Mouse (Mus musculus): Measurements from ENCODE around the gene Mtg2. TPM values are rescaled to one million over a fixed set of nuclear protein-coding genes. Genes with fewer than 3 reads are reported as not detected.
A peak's percentile ranks its signal among the peaks of the same experiment; 100 is the strongest.

Mtg2 gene
- polyA plus RNA-seq, 1 experiment from 2014 or later, result 26.4 TPM

DNA sequence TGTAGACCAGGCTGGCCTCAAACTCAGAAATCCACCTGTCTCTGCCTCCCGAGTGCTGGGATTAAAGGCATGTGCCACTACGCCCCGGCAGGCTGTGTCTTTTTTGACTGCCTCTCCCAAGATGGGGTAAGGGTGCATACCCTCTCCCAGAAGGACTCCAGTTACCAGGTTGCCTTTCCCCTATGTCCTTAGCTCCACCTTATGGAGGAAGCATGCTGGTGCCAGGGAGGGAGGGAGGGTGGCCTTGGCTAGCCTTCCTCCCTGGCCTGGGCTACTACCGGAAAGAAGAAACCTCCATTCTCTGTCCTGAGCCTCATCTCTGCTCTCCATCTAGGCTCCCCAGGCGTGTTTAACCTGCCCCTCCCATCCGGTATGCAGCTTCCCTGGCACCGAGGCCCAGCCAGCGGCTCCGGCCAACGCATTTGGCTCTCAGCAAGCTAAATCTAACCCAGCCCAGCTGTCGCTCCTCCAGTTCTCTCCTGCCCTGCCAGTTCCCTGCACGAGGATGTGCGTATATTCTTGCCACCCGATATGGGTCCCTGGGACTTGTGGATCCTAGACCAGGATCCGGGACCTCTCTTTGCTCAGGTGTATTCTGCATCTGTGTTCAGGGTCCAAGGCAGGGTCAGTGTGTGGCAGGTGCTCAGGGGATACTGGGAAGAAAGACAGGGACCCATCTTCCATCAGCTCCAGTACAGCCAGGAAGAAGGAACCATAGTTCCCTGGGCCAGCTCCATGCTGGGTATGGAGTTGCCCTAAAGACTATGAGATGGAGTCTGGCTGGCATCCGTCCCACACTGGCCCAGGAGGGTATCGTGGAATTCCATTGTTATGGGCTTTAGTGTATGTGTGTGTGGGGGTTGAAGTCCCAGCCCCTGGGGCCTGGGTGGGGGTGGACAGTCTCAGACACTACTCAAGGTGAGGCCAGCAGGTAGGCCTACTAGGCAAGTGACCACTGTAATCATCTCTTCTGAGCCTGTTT, 43.8 kb downstream of the Mtg2 start:
- 0 out of 2 replicates have a peak overlapping the region, but pooled peaks have one; percentile 32 for H3K27ac ChIP-seq
- H3K4me2 ChIP-seq, result no peak overlapping the region
- no peak for ATAC-seq (ENCODE audit: borderline replicate concordance, extremely low read depth, low FRiP score, low TSS enrichment)
- H3K36me3 ChIP-seq, result no peaks in the 10 kb centered on the region
- H3K4me1 ChIP-seq, result peaks cover 46% of the 10 kb centered on the region
- no peak overlapping the region for H3K9ac ChIP-seq
- 48% methylated on average over 17 of the region's 17 CpGs for WGBS
- no peak overlapping the region for H3K4me3 ChIP-seq
- H3K27me3 ChIP-seq, result no peaks in the 10 kb centered on the region; the same call in 1 of the 2 replicates
- no peaks in the 10 kb centered on the region for H3K9me3 ChIP-seq

DNA sequence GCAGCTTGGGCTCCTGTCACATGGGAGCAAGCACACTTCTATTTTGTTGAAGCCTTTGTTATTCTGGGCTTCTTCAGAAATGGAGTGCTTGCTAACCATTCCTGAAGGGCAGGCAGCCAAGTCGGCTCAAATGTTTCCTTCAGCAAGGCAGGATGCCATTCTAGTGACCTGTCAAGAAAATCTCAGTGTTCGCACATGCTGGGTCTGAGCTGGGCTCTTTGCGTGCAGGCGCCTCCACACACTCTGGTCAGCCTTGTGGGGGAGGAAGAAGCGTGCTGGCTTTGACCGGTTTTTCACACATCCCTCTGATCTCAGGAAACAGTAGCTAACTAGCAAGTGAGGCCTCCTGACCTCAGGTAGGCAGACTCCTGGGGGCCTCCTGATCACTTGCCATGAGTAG, 44.9 kb downstream of the Mtg2 start:
- H3K9me3 ChIP-seq, result no peaks in the 10 kb centered on the region
- no peaks in the 10 kb centered on the region for H3K36me3 ChIP-seq
- no peak overlapping the region for H3K4me3 ChIP-seq
- no peak overlapping the region for H3K4me2 ChIP-seq
- no peak overlapping the region for H3K9ac ChIP-seq
- no peak for ATAC-seq (ENCODE audit: borderline replicate concordance, extremely low read depth, low FRiP score, low TSS enrichment)
- H3K27ac ChIP-seq, result peak overlapping the region; percentile 38; the same call in 1 of the 2 replicates
- 9% methylated on average over 6 of the region's 6 CpGs for WGBS
- peaks cover 53% of the 10 kb centered on the region for H3K4me1 ChIP-seq
- H3K27me3 ChIP-seq, result no peaks in the 10 kb centered on the region; the same call in 1 of the 2 replicates

DNA sequence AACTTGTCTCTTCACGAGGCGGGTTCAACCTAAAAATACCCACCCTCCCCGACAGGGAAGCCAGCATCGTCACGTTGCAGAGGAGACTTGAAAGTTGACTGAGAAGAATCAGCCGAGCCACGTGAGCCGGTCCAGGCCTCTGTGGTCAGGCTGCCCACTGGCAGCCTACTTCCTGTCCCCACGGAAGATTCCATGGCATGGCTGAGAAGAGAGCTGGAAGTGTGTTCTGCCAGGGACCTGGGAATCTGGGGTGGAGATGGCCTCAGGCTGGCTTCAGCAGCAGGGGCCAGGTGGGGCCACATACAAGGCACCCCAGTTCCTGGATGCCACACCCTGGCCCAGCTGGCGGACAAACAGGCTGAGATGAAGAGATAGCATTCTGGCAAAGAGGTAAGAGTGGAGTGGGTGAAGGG, 45.7 kb downstream of the Mtg2 start:
- no peak overlapping the region for H3K27ac ChIP-seq
- no peak overlapping the region for H3K9ac ChIP-seq
- H3K4me1 ChIP-seq, result peaks cover 54% of the 10 kb centered on the region
- H3K4me2 ChIP-seq, result no peak overlapping the region
- H3K27me3 ChIP-seq, result no peaks in the 10 kb centered on the region; the same call in 1 of the 2 replicates
- no peaks in the 10 kb centered on the region for H3K9me3 ChIP-seq
- ATAC-seq (ENCODE audit: borderline replicate concordance, extremely low read depth, low FRiP score, low TSS enrichment), result no peak
- H3K36me3 ChIP-seq, result no peaks in the 10 kb centered on the region
- WGBS, result 60% methylated on average over 10 of the region's 10 CpGs
- H3K4me3 ChIP-seq, result no peak overlapping the region

DNA sequence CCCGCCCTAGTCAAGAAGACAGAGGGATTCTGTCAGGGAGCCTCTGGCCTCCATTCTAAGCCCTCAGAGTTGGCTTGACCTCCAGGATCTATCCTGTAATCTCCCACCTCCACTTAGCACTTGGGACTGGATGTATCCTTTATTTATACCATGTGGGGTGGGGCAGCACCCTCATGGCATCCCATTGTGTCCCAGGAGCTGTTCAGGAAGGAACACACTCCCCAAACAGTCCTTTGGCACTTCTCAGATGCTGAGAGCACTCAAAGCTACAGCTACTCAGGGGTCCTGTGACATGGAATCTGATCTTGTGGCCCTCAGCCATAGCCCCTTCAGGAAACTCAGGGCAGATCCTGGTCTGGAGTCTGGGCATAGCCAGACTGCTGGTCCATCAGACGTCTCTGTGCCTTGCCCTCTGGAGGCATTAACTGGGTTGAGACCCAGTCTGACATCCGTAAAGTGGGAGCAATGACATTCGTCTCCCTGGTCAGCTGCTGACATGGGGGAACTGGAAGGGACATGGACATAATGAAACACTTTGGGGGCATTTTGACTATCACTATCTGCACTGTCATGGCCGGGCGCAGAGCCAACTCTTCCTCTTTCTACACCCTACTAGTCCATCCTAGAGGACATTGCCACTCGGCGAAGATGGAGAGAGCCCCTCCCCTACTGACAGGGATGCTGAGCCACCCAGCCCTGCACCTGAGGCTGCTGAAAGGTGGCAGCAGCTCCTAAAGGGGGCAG, 46.5 kb downstream of the Mtg2 start:
- no peak for ATAC-seq (ENCODE audit: borderline replicate concordance, extremely low read depth, low FRiP score, low TSS enrichment)
- peaks cover 54% of the 10 kb centered on the region for H3K4me1 ChIP-seq
- no peaks in the 10 kb centered on the region for H3K36me3 ChIP-seq
- no peaks in the 10 kb centered on the region; the same call in 1 of the 2 replicates for H3K27me3 ChIP-seq
- no peak overlapping the region for H3K4me3 ChIP-seq
- H3K4me2 ChIP-seq, result no peak overlapping the region
- WGBS, result 52% methylated on average over 8 of the region's 8 CpGs
- no peaks in the 10 kb centered on the region for H3K9me3 ChIP-seq
- H3K27ac ChIP-seq, result no peak overlapping the region
- H3K9ac ChIP-seq, result no peak overlapping the region

DNA sequence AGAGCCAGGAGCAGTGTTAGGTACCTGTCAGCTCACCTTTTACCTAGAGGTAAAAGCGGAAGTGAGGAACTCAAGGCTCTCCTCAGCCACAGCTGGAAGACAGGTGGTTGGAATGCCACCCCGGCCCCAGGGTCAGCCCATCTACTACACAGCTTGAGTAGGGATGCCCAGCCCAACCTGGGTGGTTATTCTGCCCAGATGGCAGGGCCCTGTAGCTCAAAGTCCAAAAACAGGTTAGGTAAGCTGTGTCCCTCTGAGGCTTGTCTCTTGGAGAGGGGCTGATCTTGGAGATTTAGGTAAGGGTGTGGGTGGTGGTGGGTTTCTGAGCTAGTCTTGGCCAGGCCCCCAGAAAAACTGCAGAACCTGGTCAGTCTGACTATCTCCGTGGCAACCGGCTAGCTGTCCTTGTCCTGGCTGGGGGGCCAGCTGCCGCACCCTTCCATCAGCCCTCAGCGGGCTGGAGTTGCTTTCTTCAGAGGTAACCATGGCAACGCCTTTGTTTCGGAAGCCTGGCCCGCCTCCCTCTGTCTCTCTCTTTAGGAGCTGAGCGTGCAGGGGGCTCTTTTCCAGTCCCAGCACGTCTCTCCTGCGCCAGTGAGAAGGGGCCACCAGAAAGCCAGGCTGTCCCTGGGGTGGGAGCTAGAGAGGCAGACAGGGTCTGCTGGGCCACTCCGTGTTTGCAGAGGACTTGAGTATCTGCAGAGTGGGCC, 47.3 kb downstream of the Mtg2 start:
- WGBS, result 5% methylated on average over 13 of the region's 13 CpGs
- H3K4me1 ChIP-seq, result peaks cover 54% of the 10 kb centered on the region

GRCm38 (mm10) chr2:180118661-180119438, 48.5 kb downstream of the Mtg2 start, which contains the start of gene Osbpl2:
Gene Osbpl2 (plus strand): TSS chr2:180119306.
- WGBS, result 1% methylated on average over 55 of the region's 55 CpGs
- Histone ChIP-seq H3K4me3 (peak within 1 kb of the TSS; percentile 92), H3K36me3 (no peaks in the 10 kb centered on the region), H3K4me2 (peak within 1 kb of the TSS; percentile 92), H3K9ac (peak within 1 kb of the TSS; percentile 82), H3K27ac (peak within 1 kb of the TSS; percentile 68), H3K27me3 (no peaks in the 10 kb centered on the region), H3K4me1 (peaks cover 54% of the 10 kb centered on the region), H3K9me3 (no peaks in the 10 kb centered on the region)
- peak; percentile 99 for ATAC-seq (ENCODE audit: borderline replicate concordance, extremely low read depth, low FRiP score, low TSS enrichment)

More for the DNA sequence above, 47.3 kb downstream of the Mtg2 start:
- Histone ChIP-seq H3K4me2 (peak overlapping the region; percentile 92), H3K36me3 (no peaks in the 10 kb centered on the region), H3K9ac (no peak overlapping the region), H3K4me3 (no peak overlapping the region), H3K27me3 (no peaks in the 10 kb centered on the region; the same call in 1 of the 2 replicates), H3K9me3 (no peaks in the 10 kb centered on the region), H3K27ac (peak overlapping the region; percentile 65; the same call in 1 of the 2 replicates)
- ATAC-seq (ENCODE audit: borderline replicate concordance, extremely low read depth, low FRiP score, low TSS enrichment), result no peak

- Histone ChIP-seq H3K4me1 (peaks cover 46% of the 10 kb centered on the region), H3K4me3 (peak overlapping the region; percentile 92), H3K27ac (peak overlapping the region; percentile 68)
Observed at GRCm38 (mm10) chr2:180119439-180120291, 49.3 kb downstream of the Mtg2 start.

GRCm38 (mm10) chr2:180120292-180120761, 49.9 kb downstream of the Mtg2 start:
- Histone ChIP-seq H3K4me1 (peaks cover 42% of the 10 kb centered on the region), H3K27ac (no peak overlapping the region), H3K27me3 (no peaks in the 10 kb centered on the region), H3K36me3 (0 out of 2 replicates have a peak, but pooled peaks cover 3% of the 10 kb centered on the region), H3K4me3 (peak overlapping the region; percentile 92), H3K9ac (peak overlapping the region; percentile 82), H3K9me3 (no peaks in the 10 kb centered on the region), H3K4me2 (peak overlapping the region; percentile 81)
- WGBS, result 53% methylated on average over 5 of the region's 5 CpGs
- ATAC-seq (ENCODE audit: borderline replicate concordance, extremely low read depth, low FRiP score, low TSS enrichment), result no peak

More at GRCm38 (mm10) chr2:180119439-180120291, 49.3 kb downstream of the Mtg2 start:
- no peaks in the 10 kb centered on the region for H3K9me3 ChIP-seq
- peak overlapping the region; percentile 81 for H3K4me2 ChIP-seq
- H3K9ac ChIP-seq, result peak overlapping the region; percentile 82
- 0 out of 2 replicates have a peak, but pooled peaks cover 3% of the 10 kb centered on the region for H3K36me3 ChIP-seq
- H3K27me3 ChIP-seq, result no peaks in the 10 kb centered on the region
- WGBS, result under 1% methylated on average over 56 of the region's 68 CpGs
- ATAC-seq (ENCODE audit: borderline replicate concordance, extremely low read depth, low FRiP score, low TSS enrichment), result peak; percentile 3; the same call in 1 of the 2 replicates

DNA sequence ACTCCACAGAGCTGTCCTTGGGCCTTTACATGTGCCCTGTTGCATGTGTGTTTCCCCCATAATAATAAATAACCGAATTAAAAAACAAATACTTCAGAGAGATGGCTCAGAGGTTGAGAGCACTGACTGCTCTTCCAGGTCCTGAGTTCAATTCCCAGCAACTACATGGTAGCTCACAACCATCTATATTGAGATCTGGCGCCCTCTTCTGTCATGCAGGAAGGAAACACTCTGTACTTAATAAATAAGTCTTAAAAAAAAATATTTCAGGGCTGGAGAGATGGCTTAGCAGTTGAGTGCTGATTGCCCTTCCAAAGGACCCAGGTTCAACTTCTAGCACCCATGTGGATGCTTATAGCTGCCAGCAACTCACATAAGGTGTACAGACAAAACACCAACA, 53.8 kb downstream of the Mtg2 start:
- Histone ChIP-seq H3K36me3 (0 out of 2 replicates have a peak, but pooled peaks cover 3% of the 10 kb centered on the region), H3K4me1 (peaks cover 22% of the 10 kb centered on the region), H3K27ac (no peak overlapping the region), H3K4me3 (no peak overlapping the region), H3K9ac (no peak overlapping the region), H3K4me2 (no peak overlapping the region), H3K9me3 (no peaks in the 10 kb centered on the region), H3K27me3 (no peaks in the 10 kb centered on the region)
- WGBS, result 87% methylated on average over 2 of the region's 2 CpGs
- ATAC-seq (ENCODE audit: borderline replicate concordance, extremely low read depth, low FRiP score, low TSS enrichment), result no peak

GRCm38 (mm10) chr2:180126195-180126594, 55.8 kb downstream of the Mtg2 start:
- H3K27me3 ChIP-seq, result no peaks in the 10 kb centered on the region
- 0 out of 2 replicates have a peak, but pooled peaks cover 3% of the 10 kb centered on the region for H3K36me3 ChIP-seq
- 12% methylated on average over 4 of the region's 4 CpGs for WGBS
- no peaks in the 10 kb centered on the region for H3K9me3 ChIP-seq
- H3K9ac ChIP-seq, result no peak overlapping the region
- H3K4me3 ChIP-seq, result no peak overlapping the region
- H3K4me2 ChIP-seq, result no peak overlapping the region
- no peak; the same call in 1 of the 2 replicates for ATAC-seq (ENCODE audit: borderline replicate concordance, extremely low read depth, low FRiP score, low TSS enrichment)
- H3K4me1 ChIP-seq, result peaks cover 14% of the 10 kb centered on the region
- H3K27ac ChIP-seq, result no peak overlapping the region

Measured in lung, embryonic 15.5 days (tissue).